Mouse (Mus musculus) testis, adult 2 months (tissue): Measurements from ENCODE around the gene Snw1.

ENCODE experiments used
- CTCF ChIP-seq: fragments of 200-500 bp; IDR thresholded peaks from 2 replicates; pipeline ENCODE4 v1.5.1; 2012; ENCODE audit warnings: low read depth, mild to moderate bottlenecking, inconsistent platforms, low read length, moderate library complexity; ENCODE audit not compliant: control insufficient read depth, insufficient read depth, insufficient replicate concordance
- POLR2A ChIP-seq: fragments of 200-500 bp; IDR thresholded peaks from 2 replicates; pipeline ENCODE4 v1.6.1; 2012; ENCODE audit warnings: low read depth, mild to moderate bottlenecking, inconsistent platforms, low read length, moderate library complexity; ENCODE audit not compliant: control insufficient read depth

DNA sequence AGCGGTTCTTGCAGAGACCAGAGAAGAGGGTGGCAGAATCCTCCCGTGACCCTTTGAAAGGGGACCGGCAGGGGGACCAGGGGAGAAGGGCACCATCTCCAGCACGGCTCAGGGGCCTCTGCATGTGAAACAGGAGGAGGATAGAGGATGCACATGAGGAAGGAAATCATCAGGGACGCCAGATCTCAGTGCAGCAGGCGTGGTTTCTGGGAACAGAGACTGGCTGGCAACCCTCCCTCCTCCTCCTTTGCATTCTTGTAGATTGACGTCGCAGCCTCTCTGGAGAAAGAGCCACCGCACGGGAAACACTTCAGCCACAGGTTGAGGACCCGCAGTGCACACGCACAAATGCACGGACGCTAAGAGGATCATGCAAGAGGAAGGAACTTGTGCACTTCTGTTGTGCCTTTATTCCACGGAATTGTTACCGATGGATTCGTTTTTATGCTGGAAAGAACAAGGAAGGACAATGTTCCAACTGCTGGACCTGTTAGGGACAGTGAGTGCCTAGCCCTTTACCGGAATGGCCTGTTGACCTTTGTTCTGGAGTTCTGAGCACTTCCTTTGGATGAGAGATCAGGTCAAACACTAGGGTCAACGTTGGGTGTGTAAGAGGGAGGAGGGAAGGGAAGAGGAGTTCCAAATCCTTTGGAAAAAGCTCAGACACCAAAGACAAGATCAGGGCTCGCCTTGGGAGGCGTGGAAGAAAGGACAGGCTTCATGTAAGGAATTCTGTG, 64.0 kb downstream of the Snw1 start:
- TF ChIP-seq CTCF (no peak), POLR2A (no peak)
